Comparison of ENCODE assay signal across 8 mouse cellular contexts in genomic region chr2:34368396-34368795, GRCm38 (mm10). TPM values are rescaled to one million over a fixed set of nuclear protein-coding genes. Genes with fewer than 3 reads are reported as not detected.
DNase-seq lines count a peak whose midpoint lies in the region; ATAC-seq lines count a peak whose summit lies in the region.

No protein-coding gene starts in this region.

- H3K4me2 ChIP-seq in heart, embryonic 14.5 days (ENCODE audit: low read length): peak overlapping the region; percentile 50
- peak overlapping the region; percentile 40 for H3K4me2 ChIP-seq in embryonic facial prominence, embryonic 12.5 days (replicated peaks)
- H3K4me2 ChIP-seq in intestine, embryonic 16.5 days (ENCODE audit: low read depth, low read length): peak overlapping the region; percentile 28

- no peaks in the 10 kb centered on the region for H3K9me3 ChIP-seq in heart, embryonic 14.5 days (ENCODE audit: control insufficient read depth, low read length)
- no peaks in the 10 kb centered on the region for H3K9me3 ChIP-seq in embryonic facial prominence, embryonic 12.5 days
- no peaks in the 10 kb centered on the region for H3K9me3 ChIP-seq in intestine, embryonic 16.5 days (ENCODE audit: control insufficient read depth, low read length)

- H3K4me3 ChIP-seq in heart, embryonic 14.5 days (ENCODE audit: control insufficient read depth in 1 of 2, insufficient read depth in 1 of 2, low read depth in 1 of 2, low read length in 2 of 2): peak overlapping the region in 1 of 2 experiments; percentile 2; a peak in 1 of 4 replicates
- peak overlapping the region; percentile 9 for H3K4me3 ChIP-seq in embryonic facial prominence, embryonic 12.5 days
- no peak overlapping the region for H3K4me3 ChIP-seq in intestine, embryonic 16.5 days (ENCODE audit: low read length)

- no peak for ATAC-seq in heart, embryonic 14.5 days (ENCODE audit: insufficient number of reproducible peaks, insufficient read depth, low FRiP score, low read depth)
- no peak for ATAC-seq in embryonic facial prominence, embryonic 12.5 days (ENCODE audit: insufficient number of reproducible peaks, insufficient read depth, low FRiP score, low TSS enrichment)
- ATAC-seq in intestine, embryonic 16.5 days: no peak
- ATAC-seq in frontal cortex, adult (ENCODE audit: low TSS enrichment): no peak

- peaks cover 5 to 14% of the 10 kb centered on the region in 2 experiments for H3K4me1 ChIP-seq in heart, embryonic 14.5 days (ENCODE audit: control insufficient read depth in 2 of 2, insufficient read depth in 2 of 2, low read length in 2 of 2)
- peaks cover 13% of the 10 kb centered on the region for H3K4me1 ChIP-seq in embryonic facial prominence, embryonic 12.5 days
- H3K4me1 ChIP-seq in intestine, embryonic 16.5 days (ENCODE audit: control insufficient read depth, insufficient read depth, low read length): peaks cover 12% of the 10 kb centered on the region; the same call in 1 of the 2 replicates

- 0 out of 2 replicates have a peak, but pooled peaks cover 4% of the 10 kb centered on the region for H3K36me3 ChIP-seq in heart, embryonic 14.5 days (ENCODE audit: control insufficient read depth, insufficient read depth, low read length)
- no peaks in the 10 kb centered on the region for H3K36me3 ChIP-seq in embryonic facial prominence, embryonic 12.5 days
- H3K36me3 ChIP-seq in intestine, embryonic 16.5 days (ENCODE audit: control insufficient read depth, insufficient read depth, low read length): no peaks in the 10 kb centered on the region

- peak overlapping the region; percentile 10 to 20; a peak in 1 of 4 replicates for H3K27ac ChIP-seq in heart, embryonic 14.5 days (replicated peaks in 1 of 2; ENCODE audit: control insufficient read depth in 1 of 2, insufficient read depth in 1 of 2, low read depth in 2 of 2, low read length in 2 of 2)
- H3K27ac ChIP-seq in embryonic facial prominence, embryonic 12.5 days: no peak overlapping the region
- no peak overlapping the region for H3K27ac ChIP-seq in intestine, embryonic 16.5 days (ENCODE audit: low read length)

- H3K9ac ChIP-seq in heart, embryonic 14.5 days (ENCODE audit: low read length): peak overlapping the region; percentile 44
- H3K9ac ChIP-seq in embryonic facial prominence, embryonic 12.5 days: peak overlapping the region; percentile 39
- no peak overlapping the region for H3K9ac ChIP-seq in intestine, embryonic 16.5 days (ENCODE audit: low read depth, low read length)

- 15% methylated on average over 6 of the region's 6 CpGs for WGBS in heart, embryonic 14.5 days
- WGBS in embryonic facial prominence, embryonic 12.5 days: 27% methylated on average over 6 of the region's 6 CpGs
- WGBS in intestine, embryonic 16.5 days: 30% methylated on average over 6 of the region's 6 CpGs

- DNase-seq in heart, adult 18-20 months: no peak
- peak; percentile 19 for DNase-seq in neural tube, embryonic 10.5 days (ENCODE audit: extremely low spot score, low spot score)
- no peak for DNase-seq in spleen, adult 18-20 months
- DNase-seq in B cell, adult 2 months: no peak

- no peaks in the 10 kb centered on the region for H3K27me3 ChIP-seq in heart, embryonic 14.5 days (ENCODE audit: control insufficient read depth, insufficient read depth, low read length)
- H3K27me3 ChIP-seq in embryonic facial prominence, embryonic 12.5 days: no peaks in the 10 kb centered on the region
- H3K27me3 ChIP-seq in intestine, embryonic 16.5 days (replicated peaks; ENCODE audit: control insufficient read depth, insufficient read depth, low read length): 0 out of 2 replicates have a peak, but pooled peaks cover 4% of the 10 kb centered on the region

RNA-seq across cellular contexts. Expression of gene Pbx3, which starts 4.5 kb away (rescaled TPM):
- 25.8 and 26.4 TPM in 2 replicates for polyA plus RNA-seq in heart, embryonic 14.5 days (2014; fragmentation: Nextera tagmentation; extraction: Ambion mirVana)
- total RNA-seq in heart, adult 18-20 months (2021): 10 to 100 TPM in 1 of 2 experiments, 1 to 10 TPM in 1; 8.2 to 11.0 TPM
- polyA plus RNA-seq in embryonic facial prominence, embryonic 12.5 days (2016; fragmentation: Nextera tagmentation; extraction: Ambion mirVana): 36.8 and 41.4 TPM in 2 replicates
- 12.5 TPM in 2 replicates for polyA plus RNA-seq in intestine, embryonic 16.5 days (2015; fragmentation: Nextera tagmentation; extraction: Ambion mirVana)

RNA-seq across cellular contexts. Expression of gene Mapkap1, which starts 38.2 kb away (rescaled TPM):
- polyA plus RNA-seq in heart, embryonic 14.5 days (2014; fragmentation: Nextera tagmentation; extraction: Ambion mirVana): 67.2 and 74.7 TPM in 2 replicates
- 10 to 100 TPM; 71.8 to 74.5 TPM for total RNA-seq in heart, adult 18-20 months (2021)
- 116 and 122 TPM in 2 replicates for polyA plus RNA-seq in embryonic facial prominence, embryonic 12.5 days (2016; fragmentation: Nextera tagmentation; extraction: Ambion mirVana)
- 72.9 and 76.6 TPM in 2 replicates for polyA plus RNA-seq in intestine, embryonic 16.5 days (2015; fragmentation: Nextera tagmentation; extraction: Ambion mirVana)

Comparison
In these comparisons a context has a peak if more than half of its experiments do, and no peak if none do; other contexts are left out.
1. H3K27ac ChIP-seq: peak in heart, embryonic 14.5 days (2 of 2); none in embryonic facial prominence, embryonic 12.5 days (single experiment) and intestine, embryonic 16.5 days (single experiment).
2. Peak in every context shown above with its lines, with median percentiles within 50 percentile points of each other: H3K4me2 ChIP-seq.